Mouse (Mus musculus) liver, embryonic 11.5 days (tissue): ENCODE results near the gene Armh3. TPM values are rescaled to one million over a fixed set of nuclear protein-coding genes. Genes with fewer than 3 reads are reported as not detected.

ENCODE experiments used
- ATAC-seq: fragments of 200-750 bp; cut with Nextera tagmentation; replicated peaks from 2 replicates; pipeline ENCODE4 v1.8.0; 2017; ENCODE audit warnings: moderate number of reproducible peaks, mild to moderate bottlenecking, moderate TSS enrichment, moderate library complexity; ENCODE audit not compliant: low FRiP score
- DNase-seq: peaks from one replicate; pipeline ENCODE4 v3.0.0-alpha.2; 2017; ENCODE audit warnings: low spot score
- H3K27ac ChIP-seq: fragments of 300-500 bp; sonication (generic); 2 replicates; pipeline ENCODE4 v1.5.1; 2014; ENCODE audit warnings: mild to moderate bottlenecking, low read depth, low read length, control low read depth
- H3K27me3 ChIP-seq: fragments of 300-500 bp; sonication (generic); replicated peaks from 2 replicates; pipeline ENCODE4 v1.6.1; 2014; ENCODE audit warnings: low read length, mixed read lengths; ENCODE audit not compliant: control insufficient read depth, insufficient read depth
- H3K36me3 ChIP-seq: fragments of 300-500 bp; sonication (generic); 2 replicates; pipeline ENCODE4 v1.6.1; 2014; ENCODE audit warnings: mild to moderate bottlenecking, low read length, moderate library complexity, mixed read lengths; ENCODE audit not compliant: control insufficient read depth, insufficient read depth
- H3K4me1 ChIP-seq: fragments of 300-500 bp; sonication (generic); replicated peaks from 2 replicates; pipeline ENCODE4 v1.6.1; 2014; ENCODE audit warnings: low read length, mixed read lengths; ENCODE audit not compliant: control insufficient read depth, insufficient read depth
- H3K4me2 ChIP-seq: fragments of 300-500 bp; sonication (generic); 2 replicates; pipeline ENCODE4 v1.6.1; 2014; ENCODE audit warnings: mild to moderate bottlenecking, control low read depth, moderate library complexity
- H3K4me3 ChIP-seq: fragments of 300-500 bp; sonication (generic); 2 replicates; pipeline ENCODE4 v1.5.1; 2014; ENCODE audit warnings: low read depth, low read length, control low read depth
- H3K9ac ChIP-seq: fragments of 300-500 bp; sonication (generic); 2 replicates; pipeline ENCODE4 v1.6.1; 2014; ENCODE audit warnings: low read depth, low read length, control low read depth
- H3K9me3 ChIP-seq: fragments of 300-500 bp; sonication (generic); 2 replicates; pipeline ENCODE4 v1.6.1; 2016; ENCODE audit warnings: low read length, inconsistent platforms, mixed read lengths; ENCODE audit not compliant: control insufficient read depth
- WGBS: fragments of 180-500 bp; shearing (Covaris S2); extraction: QIAGEN DNeasy Blood & Tissue Kit; methylation state at CpG from one replicate; pipeline ENCODE4 v1.1.7; 2014; 5-methylcytosine and 5-hydroxymethylcytosine counted together
- polyA plus RNA-seq: library from polyadenylated mRNA; unstranded; fragments of >200 nt; fragmentation: Nextera tagmentation; extraction: Ambion mirVana; gene quantifications from 2 replicates; pipeline ENCODE4 v1.2.1, GENCODE M21; 2014

Gene Armh3
- polyA plus RNA-seq, 1 experiment from 2014 or later: 9.2 TPM

DNA sequence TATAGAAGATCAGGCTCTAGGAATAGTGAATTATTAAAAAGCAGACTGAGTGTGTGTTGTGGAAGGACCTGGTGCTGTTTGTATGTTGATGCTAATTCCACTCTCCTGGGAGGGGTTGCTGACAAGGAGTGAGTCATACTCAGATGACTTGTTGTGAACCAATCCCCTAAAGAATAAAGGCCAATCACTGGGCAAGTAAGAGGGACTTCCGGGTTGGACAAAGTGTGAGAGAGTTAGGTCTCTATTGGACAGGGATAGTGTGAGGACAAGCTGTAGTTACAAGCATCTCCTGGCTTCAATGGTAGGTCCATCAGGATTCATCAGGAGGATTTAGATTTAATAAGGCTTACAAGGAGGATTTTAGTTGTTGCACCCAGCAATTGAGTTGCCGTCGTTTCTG lies 10.1 kb downstream of the Armh3 start:
- DNase-seq: no peak
- WGBS: 91% methylated on average over 3 of the region's 3 CpGs
- Histone ChIP-seq H3K9me3 (no peaks in the 10 kb centered on the region), H3K27ac (no peak overlapping the region), H3K4me1 (no peaks in the 10 kb centered on the region), H3K36me3 (no peaks in the 10 kb centered on the region), H3K4me2 (no peak overlapping the region), H3K27me3 (no peaks in the 10 kb centered on the region), H3K4me3 (no peak overlapping the region), H3K9ac (no peak overlapping the region)
- ATAC-seq: no peak

DNA sequence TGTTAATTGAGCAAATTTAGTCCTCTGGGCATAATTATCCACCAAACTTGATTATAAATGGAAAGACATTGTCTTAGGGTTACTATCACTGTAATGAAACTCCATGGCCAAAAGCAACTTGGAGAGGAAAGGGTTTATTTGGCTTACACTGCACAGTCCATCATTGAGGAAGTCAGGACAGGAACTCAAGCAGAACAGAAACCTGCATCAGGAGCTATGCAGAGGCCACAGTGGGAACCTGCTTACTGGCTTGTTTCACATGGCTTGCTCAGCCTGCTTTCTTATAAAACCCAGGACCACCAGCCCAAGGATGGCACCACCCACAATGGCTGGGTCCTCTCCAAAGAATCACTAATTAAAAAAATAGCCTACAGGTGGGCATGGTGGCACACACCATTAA lies 13.9 kb downstream of the Armh3 start:
- Histone ChIP-seq H3K4me1 (no peaks in the 10 kb centered on the region), H3K9ac (no peak overlapping the region), H3K4me3 (no peak overlapping the region), H3K36me3 (no peaks in the 10 kb centered on the region), H3K27ac (no peak overlapping the region), H3K4me2 (no peak overlapping the region), H3K27me3 (no peaks in the 10 kb centered on the region), H3K9me3 (no peaks in the 10 kb centered on the region)
- DNase-seq (no peak), ATAC-seq (no peak)

DNA sequence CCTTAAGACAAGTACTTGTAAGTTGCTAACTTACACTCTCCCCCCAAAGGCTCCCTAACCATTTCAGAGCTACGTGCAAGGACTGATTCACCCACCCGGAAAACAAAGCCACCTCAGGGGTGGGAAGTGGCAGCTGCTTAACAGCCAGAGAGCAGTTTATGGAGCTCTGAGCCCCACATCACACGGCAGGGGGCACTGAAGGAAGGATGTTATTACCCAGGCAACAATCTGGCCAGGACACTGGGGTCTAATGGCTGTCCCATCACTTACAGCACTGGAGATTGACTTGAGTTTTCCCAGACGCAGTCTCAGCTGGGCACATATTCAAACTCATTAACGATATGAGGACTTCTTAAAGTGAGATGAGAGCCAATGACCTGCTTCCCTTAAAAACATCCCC lies 37.5 kb downstream of the Armh3 start:
- ATAC-seq (no peak), DNase-seq (no peak)
- no peak overlapping the region for H3K4me2 ChIP-seq
- H3K4me1 ChIP-seq: no peaks in the 10 kb centered on the region
- no peak overlapping the region for H3K9ac ChIP-seq
- 57% methylated on average over 5 of the region's 5 CpGs for WGBS
- H3K27me3 ChIP-seq: no peaks in the 10 kb centered on the region
- no peaks in the 10 kb centered on the region for H3K36me3 ChIP-seq
- H3K9me3 ChIP-seq: no peaks in the 10 kb centered on the region
- no peak overlapping the region for H3K4me3 ChIP-seq
- H3K27ac ChIP-seq: no peak overlapping the region

DNA sequence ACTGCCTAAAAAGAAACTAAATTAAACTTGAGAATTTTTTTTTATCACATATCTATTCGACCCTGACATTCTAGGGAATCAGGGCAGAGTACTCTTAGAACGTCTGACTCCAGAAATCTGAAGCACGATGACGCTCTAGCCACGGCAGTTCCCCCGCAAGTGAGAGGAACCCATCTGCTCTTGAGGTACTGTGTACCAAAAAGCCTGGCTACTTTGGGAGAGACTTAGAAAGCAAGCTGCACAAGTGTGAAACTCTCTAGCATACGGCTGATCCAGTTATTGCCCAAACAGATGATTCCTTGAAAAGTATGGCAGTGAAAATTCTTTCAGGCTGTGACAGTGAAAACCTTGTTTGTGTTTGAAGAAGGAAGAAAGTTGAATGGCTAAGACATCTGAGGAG lies 41.6 kb downstream of the Armh3 start:
- ATAC-seq (no peak), DNase-seq (no peak)
- 92% methylated on average over 7 of the region's 7 CpGs for WGBS

DNA sequence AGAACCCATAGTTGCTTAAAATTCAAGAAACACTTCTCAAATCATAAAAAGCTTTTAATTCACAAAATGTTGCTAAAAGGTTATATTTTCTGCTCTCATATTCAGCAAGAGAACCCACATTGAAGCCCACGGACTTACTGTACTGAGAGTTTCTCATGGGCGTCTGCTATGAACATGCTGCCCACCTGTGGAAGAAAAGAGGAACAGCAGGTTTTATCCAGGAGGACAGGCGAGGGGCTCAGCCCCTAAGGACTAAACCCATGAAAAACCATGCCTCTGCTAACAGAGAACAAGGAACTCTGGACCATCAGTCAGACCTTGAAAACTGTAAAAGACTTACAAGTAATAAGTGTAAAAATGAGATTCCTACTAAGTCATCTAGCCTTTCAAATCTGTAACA lies 45.0 kb downstream of the Armh3 start:
- Histone ChIP-seq H3K9ac (no peak overlapping the region), H3K4me2 (no peak overlapping the region), H3K9me3 (no peaks in the 10 kb centered on the region), H3K27me3 (no peaks in the 10 kb centered on the region), H3K4me3 (no peak overlapping the region), H3K36me3 (no peaks in the 10 kb centered on the region; the same call in 1 of the 2 replicates), H3K27ac (no peak overlapping the region), H3K4me1 (no peaks in the 10 kb centered on the region)
- ATAC-seq (no peak), DNase-seq (no peak)
- WGBS: 13% methylated on average over 3 of the region's 3 CpGs

More for the DNA sequence above, 41.6 kb downstream of the Armh3 start:
- Histone ChIP-seq H3K4me2 (no peak overlapping the region), H3K9ac (no peak overlapping the region), H3K36me3 (no peaks in the 10 kb centered on the region), H3K27me3 (no peaks in the 10 kb centered on the region), H3K4me3 (no peak overlapping the region), H3K9me3 (no peaks in the 10 kb centered on the region), H3K27ac (no peak overlapping the region), H3K4me1 (no peaks in the 10 kb centered on the region)

DNA sequence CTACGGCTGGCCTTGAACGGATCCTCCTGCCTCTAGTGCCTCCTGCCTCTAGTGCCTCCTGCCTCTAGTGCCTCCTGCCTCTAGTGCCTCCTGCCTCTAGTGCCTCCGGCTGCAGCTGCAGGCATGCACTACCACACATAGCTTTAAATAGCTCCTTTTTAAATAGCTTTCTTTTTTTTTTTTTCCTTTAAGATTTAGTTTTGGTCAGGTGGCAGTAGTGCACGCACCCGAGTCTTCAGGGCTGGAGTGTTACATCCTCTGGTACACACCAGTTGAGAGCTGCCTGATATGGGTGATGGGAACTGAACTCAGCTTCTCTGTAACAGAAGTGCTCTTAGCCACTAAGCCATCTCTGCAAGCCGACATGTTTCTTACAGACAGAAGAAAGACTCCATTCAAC lies 49.1 kb downstream of the Armh3 start:
- ATAC-seq: no peak
- H3K9ac ChIP-seq: no peak overlapping the region
- no peak overlapping the region for H3K4me2 ChIP-seq
- WGBS: 87% methylated on average over 6 of the region's 6 CpGs
- H3K36me3 ChIP-seq: no peaks in the 10 kb centered on the region; the same call in 1 of the 2 replicates
- DNase-seq: no peak
- no peaks in the 10 kb centered on the region for H3K27me3 ChIP-seq
- H3K4me1 ChIP-seq: no peaks in the 10 kb centered on the region
- H3K9me3 ChIP-seq: no peaks in the 10 kb centered on the region
- H3K4me3 ChIP-seq: no peak overlapping the region
- no peak overlapping the region for H3K27ac ChIP-seq

DNA sequence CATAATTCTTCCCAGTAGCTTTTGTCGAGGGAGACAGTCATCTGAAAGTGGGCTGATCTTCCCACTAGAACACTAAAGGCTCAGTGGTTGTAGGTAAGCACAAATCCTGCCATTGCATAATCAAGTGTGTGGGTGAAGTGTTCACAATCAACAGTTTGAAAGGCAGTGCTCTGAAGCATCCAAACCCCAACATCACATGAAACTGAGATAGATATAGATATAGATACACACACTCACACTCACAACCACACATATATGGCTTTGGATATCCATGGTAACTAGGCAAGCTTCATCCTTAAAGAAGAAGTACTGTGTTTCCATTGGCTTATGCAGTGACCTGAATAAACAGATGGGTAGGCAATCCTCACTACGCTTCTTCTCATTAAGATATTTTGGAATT lies 50.5 kb downstream of the Armh3 start:
- no peak overlapping the region for H3K27ac ChIP-seq
- no peaks in the 10 kb centered on the region for H3K27me3 ChIP-seq
- H3K4me2 ChIP-seq: no peak overlapping the region
- no peak overlapping the region for H3K9ac ChIP-seq
- H3K4me1 ChIP-seq: no peaks in the 10 kb centered on the region
- no peaks in the 10 kb centered on the region; the same call in 1 of the 2 replicates for H3K36me3 ChIP-seq
- DNase-seq: no peak
- H3K4me3 ChIP-seq: no peak overlapping the region
- no peaks in the 10 kb centered on the region for H3K9me3 ChIP-seq
- WGBS: 88% methylated on average over 2 of the region's 2 CpGs
- ATAC-seq: no peak

DNA sequence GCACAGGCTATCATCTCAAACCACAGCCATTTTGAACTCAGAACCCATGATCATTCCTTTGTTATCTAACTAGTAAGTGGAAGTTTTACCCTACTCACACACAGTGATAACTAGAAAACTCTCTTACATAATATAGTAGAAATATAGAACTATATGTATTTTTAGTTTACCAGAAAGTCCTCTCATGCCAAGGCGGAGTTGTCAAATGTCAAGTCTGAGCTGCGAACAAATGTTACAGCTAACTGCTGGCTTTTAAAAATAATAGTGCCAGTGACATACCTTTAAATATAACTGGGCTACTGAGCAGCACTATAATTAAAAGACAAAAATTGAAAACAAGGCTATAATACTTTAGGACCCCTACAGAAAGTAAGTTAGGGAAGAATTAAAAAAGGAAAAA lies 51.0 kb downstream of the Armh3 start:
- Histone ChIP-seq H3K36me3 (no peaks in the 10 kb centered on the region; the same call in 1 of the 2 replicates), H3K9ac (no peak overlapping the region), H3K4me1 (no peaks in the 10 kb centered on the region), H3K9me3 (no peaks in the 10 kb centered on the region), H3K27me3 (no peaks in the 10 kb centered on the region), H3K27ac (no peak overlapping the region), H3K4me3 (no peak overlapping the region), H3K4me2 (no peak overlapping the region)
- WGBS: 98% methylated on average over 2 of the region's 2 CpGs
- DNase-seq (no peak), ATAC-seq (no peak)

DNA sequence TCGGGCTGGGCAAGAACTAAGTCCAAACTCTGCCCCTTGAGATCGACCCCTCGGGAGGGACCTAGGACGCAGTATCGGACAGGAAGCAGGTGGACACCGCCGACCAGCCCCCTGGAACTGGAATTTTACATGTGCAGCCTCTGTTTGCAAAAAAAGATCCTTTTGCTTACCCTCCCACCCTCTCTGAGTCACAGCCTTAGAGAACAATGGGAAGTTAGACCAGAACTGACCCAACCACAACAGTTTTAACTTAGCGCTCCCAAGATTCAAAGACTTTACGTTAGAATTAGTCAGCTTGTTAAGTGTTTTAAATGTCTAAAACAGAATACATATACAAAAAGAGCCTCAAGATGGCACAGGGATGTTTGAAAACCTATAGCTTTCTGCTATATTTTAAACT lies 51.7 kb downstream of the Armh3 start:
- Histone ChIP-seq H3K4me3 (no peak overlapping the region), H3K9me3 (no peaks in the 10 kb centered on the region), H3K9ac (no peak overlapping the region), H3K4me2 (no peak overlapping the region), H3K36me3 (no peaks in the 10 kb centered on the region; the same call in 1 of the 2 replicates), H3K27ac (no peak overlapping the region), H3K4me1 (no peaks in the 10 kb centered on the region), H3K27me3 (no peaks in the 10 kb centered on the region)
- ATAC-seq (no peak), DNase-seq (no peak)
- WGBS: 90% methylated on average over 9 of the region's 9 CpGs
